Mouse (Mus musculus): ENCODE data around the gene Zbtb39. TPM values are rescaled to one million over a fixed set of nuclear protein-coding genes. Genes with fewer than 3 reads are reported as not detected.

Gene Zbtb39
- polyA plus RNA-seq, 1 experiment from 2014 or later = 4.0 TPM

- Histone ChIP-seq H3K27me3 (peaks cover 5% of the 10 kb centered on the region; the same call in 1 of the 2 replicates), H3K4me2 (replicated peaks) (peak overlapping the region; percentile 50), H3K36me3 (peaks cover 31% of the 10 kb centered on the region), H3K9ac (replicated peaks) (peak overlapping the region; percentile 85), H3K4me3 (peak overlapping the region; percentile 68), H3K27ac (replicated peaks) (peak overlapping the region; percentile 76), H3K9me3 (no peaks in the 10 kb centered on the region), H3K4me1 (peaks cover 20% of the 10 kb centered on the region)
- under 1% methylated on average over 54 of the region's 55 CpGs for WGBS
- peak; percentile 74 for ATAC-seq (replicated peaks)
These were observed 373 bp downstream of the Zbtb39 start for GRCm38 (mm10) chr10:127739661-127740161.

GRCm38 (mm10) chr10:127744661-127745060, 5.3 kb downstream of the Zbtb39 start:
- no peak overlapping the region for H3K4me3 ChIP-seq
- ATAC-seq (replicated peaks) = no peak
- no peak overlapping the region for H3K27ac ChIP-seq (replicated peaks)
- peaks cover 62% of the 10 kb centered on the region for H3K36me3 ChIP-seq
- H3K4me1 ChIP-seq = peaks cover 12% of the 10 kb centered on the region
- H3K9me3 ChIP-seq = no peaks in the 10 kb centered on the region
- H3K27me3 ChIP-seq = no peaks in the 10 kb centered on the region
- H3K4me2 ChIP-seq (replicated peaks) = no peak overlapping the region
- H3K9ac ChIP-seq (replicated peaks) = no peak overlapping the region
- 69% methylated on average over 5 of the region's 5 CpGs for WGBS

GRCm38 (mm10) chr10:127745886-127746285, 6.5 kb downstream of the Zbtb39 start:
- no peak overlapping the region for H3K4me2 ChIP-seq (replicated peaks)
- H3K27me3 ChIP-seq = no peaks in the 10 kb centered on the region
- peaks cover 2% of the 10 kb centered on the region; the same call in 1 of the 2 replicates for H3K4me1 ChIP-seq
- no peak for ATAC-seq (replicated peaks)
- H3K4me3 ChIP-seq = no peak overlapping the region
- H3K36me3 ChIP-seq = peaks cover 62% of the 10 kb centered on the region
- 74% methylated on average over 5 of the region's 5 CpGs for WGBS
- H3K9me3 ChIP-seq = no peaks in the 10 kb centered on the region
- no peak overlapping the region for H3K27ac ChIP-seq (replicated peaks)
- H3K9ac ChIP-seq (replicated peaks) = no peak overlapping the region

- Histone ChIP-seq H3K36me3 (peaks cover 55% of the 10 kb centered on the region), H3K9me3 (no peaks in the 10 kb centered on the region), H3K4me3 (no peak overlapping the region), H3K27ac (replicated peaks) (no peak overlapping the region), H3K4me1 (no peaks in the 10 kb centered on the region), H3K9ac (replicated peaks) (no peak overlapping the region), H3K27me3 (no peaks in the 10 kb centered on the region), H3K4me2 (replicated peaks) (no peak overlapping the region)
- WGBS = 93% methylated on average over 8 of the region's 8 CpGs
- ATAC-seq (replicated peaks) = no peak
These were observed 7.9 kb downstream of the Zbtb39 start for GRCm38 (mm10) chr10:127747254-127747653.

GRCm38 (mm10) chr10:127748847-127749612, 9.7 kb downstream of the Zbtb39 start:
- ATAC-seq (replicated peaks) = no peak
- H3K9ac ChIP-seq (replicated peaks) = no peak overlapping the region
- 21% methylated on average over 8 of the region's 8 CpGs for WGBS
- no peaks in the 10 kb centered on the region for H3K4me1 ChIP-seq
- H3K27me3 ChIP-seq = no peaks in the 10 kb centered on the region
- H3K27ac ChIP-seq (replicated peaks) = no peak overlapping the region
- peaks cover 37% of the 10 kb centered on the region for H3K36me3 ChIP-seq
- H3K4me2 ChIP-seq (replicated peaks) = no peak overlapping the region
- H3K4me3 ChIP-seq = no peak overlapping the region
- no peaks in the 10 kb centered on the region for H3K9me3 ChIP-seq

GRCm38 (mm10) chr10:127750136-127750777, 10.9 kb downstream of the Zbtb39 start:
- Histone ChIP-seq H3K27me3 (no peaks in the 10 kb centered on the region), H3K27ac (replicated peaks) (no peak overlapping the region), H3K4me1 (no peaks in the 10 kb centered on the region), H3K4me2 (replicated peaks) (peak overlapping the region; percentile 26), H3K36me3 (peaks cover 26% of the 10 kb centered on the region), H3K4me3 (peak overlapping the region; percentile 20), H3K9ac (replicated peaks) (no peak overlapping the region), H3K9me3 (no peaks in the 10 kb centered on the region)
- WGBS = 58% methylated on average over 24 of the region's 24 CpGs
- no peak for ATAC-seq (replicated peaks)

- H3K4me3 ChIP-seq = no peak within 1 kb of the TSS
- H3K9me3 ChIP-seq = no peaks in the 10 kb centered on the region
- peaks cover 16% of the 10 kb centered on the region for H3K36me3 ChIP-seq
- H3K27ac ChIP-seq (replicated peaks) = no peak within 1 kb of the TSS
- no peaks in the 10 kb centered on the region for H3K4me1 ChIP-seq
- ATAC-seq (replicated peaks) = no peak
- no peak within 1 kb of the TSS for H3K9ac ChIP-seq (replicated peaks)
- no peaks in the 10 kb centered on the region for H3K27me3 ChIP-seq
- 80% methylated on average over 8 of the region's 8 CpGs for WGBS
- H3K4me2 ChIP-seq (replicated peaks) = no peak within 1 kb of the TSS
These were observed 12.2 kb downstream of the Zbtb39 start, which contains the start of gene Gpr182 for GRCm38 (mm10) chr10:127751548-127751947. Gene Gpr182, minus strand, starts transcription at chr10:127751732.

- H3K27ac ChIP-seq (replicated peaks) = no peak overlapping the region
- H3K4me2 ChIP-seq (replicated peaks) = no peak overlapping the region
- no peak for ATAC-seq (replicated peaks)
- no peak overlapping the region for H3K4me3 ChIP-seq
- 76% methylated on average over 6 of the region's 6 CpGs for WGBS
- no peaks in the 10 kb centered on the region for H3K36me3 ChIP-seq
- no peaks in the 10 kb centered on the region for H3K27me3 ChIP-seq
- no peaks in the 10 kb centered on the region for H3K9me3 ChIP-seq
- H3K4me1 ChIP-seq = no peaks in the 10 kb centered on the region
- H3K9ac ChIP-seq (replicated peaks) = no peak overlapping the region
These were observed 15.3 kb downstream of the Zbtb39 start for GRCm38 (mm10) chr10:127754566-127755166.

- H3K27me3 ChIP-seq = no peaks in the 10 kb centered on the region
- H3K4me1 ChIP-seq = no peaks in the 10 kb centered on the region
- no peak for ATAC-seq (replicated peaks)
- H3K27ac ChIP-seq (replicated peaks) = no peak overlapping the region
- WGBS = 68% methylated on average over 3 of the region's 3 CpGs
- H3K4me3 ChIP-seq = no peak overlapping the region
- H3K9me3 ChIP-seq = no peaks in the 10 kb centered on the region
- no peak overlapping the region for H3K4me2 ChIP-seq (replicated peaks)
- no peak overlapping the region for H3K9ac ChIP-seq (replicated peaks)
- H3K36me3 ChIP-seq = no peaks in the 10 kb centered on the region
These were observed 15.9 kb downstream of the Zbtb39 start for GRCm38 (mm10) chr10:127755246-127755645.

GRCm38 (mm10) chr10:127755770-127756468, 16.6 kb downstream of the Zbtb39 start:
- H3K9me3 ChIP-seq = no peaks in the 10 kb centered on the region
- H3K9ac ChIP-seq (replicated peaks) = no peak overlapping the region
- WGBS = 65% methylated on average over 18 of the region's 18 CpGs
- H3K4me1 ChIP-seq = no peaks in the 10 kb centered on the region
- no peak overlapping the region; the same call in 1 of the 2 replicates for H3K4me2 ChIP-seq (replicated peaks)
- no peak overlapping the region for H3K27ac ChIP-seq (replicated peaks)
- no peaks in the 10 kb centered on the region for H3K27me3 ChIP-seq
- no peak overlapping the region for H3K4me3 ChIP-seq
- H3K36me3 ChIP-seq = no peaks in the 10 kb centered on the region
- no peak for ATAC-seq (replicated peaks)

- no peak for ATAC-seq (replicated peaks)
- no peaks in the 10 kb centered on the region for H3K27me3 ChIP-seq
- H3K4me1 ChIP-seq = no peaks in the 10 kb centered on the region
- no peaks in the 10 kb centered on the region for H3K9me3 ChIP-seq
- H3K36me3 ChIP-seq = no peaks in the 10 kb centered on the region
- no peak within 1 kb of the TSS for H3K4me3 ChIP-seq
- no peak within 1 kb of the TSS for H3K27ac ChIP-seq (replicated peaks)
- 75% methylated on average over 9 of the region's 9 CpGs for WGBS
- H3K4me2 ChIP-seq (replicated peaks) = no peak within 1 kb of the TSS
- H3K9ac ChIP-seq (replicated peaks) = no peak within 1 kb of the TSS
These were observed 20.1 kb downstream of the Zbtb39 start, which contains the start of the genes Rdh1 and Rdh16f1 for GRCm38 (mm10) chr10:127759181-127760110. Gene Rdh1, plus strand, starts transcription at chr10:127759721. Gene Rdh16f1, plus strand, starts transcription at chr10:127759787.

Measured in forebrain, embryonic 15.5 days (tissue).